Mouse (Mus musculus) heart, embryonic 16.5 days (tissue): ENCODE measurements around the gene Gm2000. TPM values are rescaled to one million over a fixed set of nuclear protein-coding genes. Genes with fewer than 3 reads are reported as not detected.
"Not testable (repeated sequence)": the region's sequence is repeated elsewhere in the genome, so short reads cannot be mapped to it uniquely, and the experiment has no call there.

Source experiments
- ATAC-seq: fragments of 200-750 bp; cut with Nextera tagmentation; replicated peaks from 2 replicates; pipeline ENCODE4 v1.8.0; 2017; ENCODE audit warnings: moderate number of reproducible peaks; ENCODE audit not compliant: insufficient read depth, low FRiP score; ENCODE audit errors: extremely low read depth
- H3K27ac ChIP-seq: fragments of 300-500 bp; sonication (generic); 2 replicates; pipeline ENCODE4 v1.5.1; 2014; ENCODE audit warnings: mild to moderate bottlenecking, low read length, control low read depth, moderate library complexity
- H3K27me3 ChIP-seq: fragments of 300-500 bp; sonication (generic); 2 replicates; pipeline ENCODE4 v1.6.1; 2014; ENCODE audit warnings: low read length, mixed read lengths; ENCODE audit not compliant: control insufficient read depth, insufficient read depth
- H3K36me3 ChIP-seq: fragments of 300-500 bp; sonication (generic); 2 replicates; pipeline ENCODE4 v1.6.1; 2014; ENCODE audit not compliant: control insufficient read depth, insufficient read depth
- H3K4me1 ChIP-seq: fragments of 300-500 bp; sonication (generic); 2 replicates; pipeline ENCODE4 v1.6.1; 2014; ENCODE audit warnings: low read length, mixed read lengths; ENCODE audit not compliant: control insufficient read depth, insufficient read depth
- H3K4me2 ChIP-seq: fragments of 300-500 bp; sonication (generic); 2 replicates; pipeline ENCODE4 v1.6.1; 2014; ENCODE audit warnings: low read depth, mild to moderate bottlenecking, control low read depth, low read length
- H3K4me3 ChIP-seq: fragments of 300-500 bp; sonication (generic); 2 replicates; pipeline ENCODE4 v1.5.1; 2014; ENCODE audit warnings: mild to moderate bottlenecking, control low read depth, low read length
- H3K9ac ChIP-seq: fragments of 300-500 bp; sonication (generic); 2 replicates; pipeline ENCODE4 v1.6.1; 2014; ENCODE audit warnings: low read length, control low read depth
- H3K9me3 ChIP-seq: fragments of 300-500 bp; sonication (generic); replicated peaks from 2 replicates; pipeline ENCODE4 v1.6.1; 2016; ENCODE audit warnings: low read length; ENCODE audit not compliant: control insufficient read depth
- WGBS: fragments of 180-500 bp; shearing (Covaris S2); extraction: QIAGEN DNeasy Blood & Tissue Kit; methylation state at CpG from one replicate; pipeline ENCODE4 v1.1.7; 2014; 5-methylcytosine and 5-hydroxymethylcytosine counted together
- polyA plus RNA-seq: library from polyadenylated mRNA; unstranded; fragments of >200 nt; fragmentation: Nextera tagmentation; extraction: Ambion mirVana; gene quantifications from 2 replicates; pipeline ENCODE4 v1.2.1, GENCODE M21; 2015

Gene Gm2000
- polyA plus RNA-seq, 1 experiment from 2014 or later = 612 TPM

- Histone ChIP-seq H3K27ac (no peak overlapping the region), H3K27me3 (no peaks in the 10 kb centered on the region), H3K4me2 (no peak overlapping the region), H3K36me3 (no peaks in the 10 kb centered on the region), H3K9me3 (no peaks in the 10 kb centered on the region), H3K4me3 (no peak overlapping the region), H3K4me1 (no peaks in the 10 kb centered on the region), H3K9ac (no peak overlapping the region)
- 48% methylated on average over 3 of the region's 3 CpGs for WGBS
- no peak for ATAC-seq
Measured at GRCm38 (mm10) chr1:156386880-156387279, 21.0 kb downstream of the Gm2000 start.

GRCm38 (mm10) chr1:156393148-156393547 lies 27.3 kb downstream of the Gm2000 start:
- no peaks in the 10 kb centered on the region for H3K4me1 ChIP-seq
- WGBS = 55% methylated on average over 4 of the region's 4 CpGs
- H3K9me3 ChIP-seq = no peaks in the 10 kb centered on the region
- H3K4me2 ChIP-seq = no peak overlapping the region
- no peaks in the 10 kb centered on the region for H3K36me3 ChIP-seq
- H3K4me3 ChIP-seq = no peak overlapping the region
- ATAC-seq = no peak
- H3K27ac ChIP-seq = no peak overlapping the region
- no peaks in the 10 kb centered on the region for H3K27me3 ChIP-seq
- H3K9ac ChIP-seq = no peak overlapping the region

GRCm38 (mm10) chr1:156400159-156400558 lies 34.3 kb downstream of the Gm2000 start:
- H3K9ac ChIP-seq, H3K9me3 ChIP-seq, H3K4me1 ChIP-seq, H3K4me3 ChIP-seq, H3K27ac ChIP-seq, ATAC-seq, H3K4me2 ChIP-seq, H3K36me3 ChIP-seq, H3K27me3 ChIP-seq: not testable (repeated sequence)
- WGBS = 78% methylated on average over 3 of the region's 3 CpGs

- H3K27me3 ChIP-seq = no peaks in the 10 kb centered on the region
- no peak overlapping the region for H3K9ac ChIP-seq
- 56% methylated on average over 2 of the region's 2 CpGs for WGBS
- no peak overlapping the region for H3K27ac ChIP-seq
- H3K4me2 ChIP-seq = no peak overlapping the region
- H3K9me3 ChIP-seq = peaks cover 2% of the 10 kb centered on the region; the same call in 1 of the 2 replicates
- no peak for ATAC-seq
- H3K36me3 ChIP-seq = no peaks in the 10 kb centered on the region
- no peaks in the 10 kb centered on the region for H3K4me1 ChIP-seq
- H3K4me3 ChIP-seq = no peak overlapping the region
Measured at GRCm38 (mm10) chr1:156402491-156402890, 36.7 kb downstream of the Gm2000 start.

GRCm38 (mm10) chr1:156403251-156403650 lies 37.4 kb downstream of the Gm2000 start:
- no peak overlapping the region for H3K27ac ChIP-seq
- no peaks in the 10 kb centered on the region for H3K4me1 ChIP-seq
- H3K9ac ChIP-seq = no peak overlapping the region
- 52% methylated on average over 10 of the region's 10 CpGs for WGBS
- H3K9me3 ChIP-seq = peaks cover 2% of the 10 kb centered on the region; the same call in 1 of the 2 replicates
- H3K4me2 ChIP-seq = no peak overlapping the region
- no peak overlapping the region for H3K4me3 ChIP-seq
- H3K27me3 ChIP-seq = no peaks in the 10 kb centered on the region
- ATAC-seq = no peak
- H3K36me3 ChIP-seq = no peaks in the 10 kb centered on the region

- peak; percentile 41 for ATAC-seq
- Histone ChIP-seq H3K4me3 (no peak overlapping the region), H3K36me3 (no peaks in the 10 kb centered on the region), H3K9ac (no peak overlapping the region), H3K9me3 (no peaks in the 10 kb centered on the region), H3K4me1 (no peaks in the 10 kb centered on the region), H3K27ac (peak overlapping the region; percentile 53), H3K4me2 (no peak overlapping the region), H3K27me3 (no peaks in the 10 kb centered on the region)
- WGBS = 43% methylated on average over 3 of the region's 3 CpGs
Measured at GRCm38 (mm10) chr1:156408004-156408403, 42.2 kb downstream of the Gm2000 start.

- H3K36me3 ChIP-seq = no peaks in the 10 kb centered on the region
- ATAC-seq = peak; percentile 49; the same call in 1 of the 2 replicates
- WGBS = 55% methylated on average over 4 of the region's 4 CpGs
- H3K9ac ChIP-seq = no peak overlapping the region
- no peak overlapping the region for H3K4me3 ChIP-seq
- H3K9me3 ChIP-seq = no peaks in the 10 kb centered on the region
- no peak overlapping the region for H3K4me2 ChIP-seq
- no peaks in the 10 kb centered on the region for H3K27me3 ChIP-seq
- H3K4me1 ChIP-seq = no peaks in the 10 kb centered on the region
- H3K27ac ChIP-seq = peak overlapping the region; percentile 53
Measured at GRCm38 (mm10) chr1:156408521-156408920, 42.7 kb downstream of the Gm2000 start.

Other genes starting within 250 kb of the Gm2000 start
- 1.4 and 1.6 TPM in 2 replicates for gene Fam163a, start 161.0 kb upstream of the Gm2000 start, polyA plus RNA-seq
- 0.24 and 0.88 TPM in 2 replicates for gene Tdrd5, start 62.4 kb upstream of the Gm2000 start, polyA plus RNA-seq
- 0.12 TPM in 1 of 2 replicates, not detected in the other for gene Nphs2, start 55.3 kb upstream of the Gm2000 start, polyA plus RNA-seq
- gene Axdnd1, start 55.1 kb downstream of the Gm2000 start, polyA plus RNA-seq = 0.12 and 0.32 TPM in 2 replicates
- 25.0 and 27.5 TPM in 2 replicates for gene Soat1, start 108.3 kb downstream of the Gm2000 start, polyA plus RNA-seq
- 0.25 and 1.1 TPM in 2 replicates for gene Gm10031, start 158.0 kb downstream of the Gm2000 start, polyA plus RNA-seq
- 2.7 TPM in 2 replicates for gene Abl2, start 192.7 kb downstream of the Gm2000 start, polyA plus RNA-seq